Mouse (Mus musculus) layer of hippocampus, adult 9-11 months (tissue): ENCODE results near the gene Prkcg.

Source experiments
- DNase-seq: peaks from one replicate; pipeline ENCODE4 v3.0.0; 2022

The Prkcg gene

DNA sequence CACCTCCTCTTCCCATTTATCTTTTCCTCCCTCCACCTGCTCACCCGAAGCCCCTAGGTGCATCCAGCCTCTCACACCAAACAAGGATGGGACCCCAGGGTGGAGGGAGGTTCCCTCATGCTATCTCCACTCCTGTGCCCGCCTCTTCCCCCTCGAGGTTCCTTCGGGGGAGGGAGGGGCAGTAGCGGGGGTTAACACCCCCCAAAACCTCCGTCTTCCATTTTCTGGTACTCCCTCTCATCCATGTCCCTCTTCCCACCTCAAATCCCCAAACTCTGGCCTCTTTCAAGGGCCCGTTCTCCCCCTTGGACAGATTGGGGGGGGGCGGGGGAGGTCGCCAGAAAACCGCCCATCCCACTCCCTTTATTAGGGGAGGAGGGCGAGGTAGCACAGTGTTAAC lies 78.6 kb downstream of the Prkcg start:
- no peak for DNase-seq

DNA sequence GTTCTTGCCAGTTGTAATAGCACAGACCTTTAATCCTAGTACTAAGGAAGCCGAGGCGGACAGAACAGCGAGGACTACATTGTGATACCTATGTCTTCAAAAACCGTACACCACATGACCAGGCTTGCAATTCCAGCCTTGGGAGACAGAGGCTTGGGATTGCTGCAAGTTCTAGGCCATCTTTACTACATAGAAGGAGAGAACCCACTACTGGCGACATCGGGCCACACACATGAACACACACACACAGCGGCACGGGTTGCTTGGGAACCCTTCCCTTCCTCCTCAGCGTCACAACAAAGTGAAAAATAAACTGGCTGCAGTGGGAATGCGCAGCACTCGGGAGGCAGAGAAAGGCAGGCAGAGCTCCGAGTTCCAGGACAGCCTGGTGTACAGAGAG lies 79.3 kb downstream of the Prkcg start:
- no peak for DNase-seq

DNA sequence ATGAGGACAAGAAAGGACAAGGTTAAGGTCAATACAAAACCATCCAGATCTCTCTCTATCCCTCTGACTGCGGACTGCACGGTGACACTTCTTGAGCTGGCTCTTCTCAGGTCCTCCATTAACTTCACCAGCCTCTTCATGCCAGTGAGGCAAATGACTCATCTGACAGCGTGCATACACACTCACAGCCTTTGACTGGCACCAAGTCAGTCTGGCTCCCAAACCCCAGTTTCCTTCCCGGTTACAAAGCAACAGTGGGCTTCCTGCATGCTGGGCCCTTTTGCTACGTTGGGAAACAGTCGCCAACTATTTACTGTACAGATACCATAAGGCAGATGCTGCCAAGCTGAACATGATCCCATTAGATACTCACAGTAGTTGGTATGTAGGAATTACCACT lies 80.2 kb downstream of the Prkcg start:
- DNase-seq: no peak

DNA sequence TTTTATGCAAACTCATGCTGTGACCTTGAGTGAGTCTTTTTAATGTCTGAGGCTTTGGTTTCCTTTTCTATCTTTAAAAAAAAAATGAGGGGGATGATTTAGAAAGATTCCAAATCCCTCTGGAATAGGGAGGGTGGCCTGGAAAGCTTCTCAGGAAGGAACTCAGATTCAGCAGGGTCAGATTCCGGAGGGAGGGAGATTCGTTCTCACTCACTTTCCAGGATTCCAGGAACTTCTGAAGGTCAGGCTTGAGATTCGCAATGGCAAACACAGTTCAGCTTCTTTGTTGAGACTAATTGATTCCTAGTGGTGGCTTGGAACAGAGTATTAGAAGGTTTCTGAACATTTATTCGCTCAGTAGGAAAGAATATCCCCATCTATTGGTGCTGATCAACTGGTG lies 81.4 kb downstream of the Prkcg start:
- DNase-seq: no peak

DNA sequence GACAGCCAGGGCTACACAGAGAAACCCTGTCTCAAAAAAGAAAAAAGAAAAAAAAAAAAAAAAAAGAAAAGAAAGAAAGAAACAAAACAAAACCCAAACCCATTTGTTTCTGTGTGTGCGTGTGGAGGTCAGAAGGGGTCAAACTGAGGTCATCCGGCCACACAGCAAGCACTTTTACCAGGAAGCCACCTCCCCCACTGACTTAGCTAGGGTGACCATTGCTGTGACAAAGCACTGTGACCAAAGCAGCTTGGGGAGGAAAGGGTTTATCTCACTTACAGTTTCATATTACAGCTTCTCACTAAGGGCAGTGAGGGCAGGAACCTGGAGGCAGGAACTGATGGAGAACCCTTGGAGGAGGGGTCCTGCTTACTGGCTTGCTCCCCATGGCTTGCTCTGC lies 83.4 kb downstream of the Prkcg start:
- DNase-seq: no peak

DNA sequence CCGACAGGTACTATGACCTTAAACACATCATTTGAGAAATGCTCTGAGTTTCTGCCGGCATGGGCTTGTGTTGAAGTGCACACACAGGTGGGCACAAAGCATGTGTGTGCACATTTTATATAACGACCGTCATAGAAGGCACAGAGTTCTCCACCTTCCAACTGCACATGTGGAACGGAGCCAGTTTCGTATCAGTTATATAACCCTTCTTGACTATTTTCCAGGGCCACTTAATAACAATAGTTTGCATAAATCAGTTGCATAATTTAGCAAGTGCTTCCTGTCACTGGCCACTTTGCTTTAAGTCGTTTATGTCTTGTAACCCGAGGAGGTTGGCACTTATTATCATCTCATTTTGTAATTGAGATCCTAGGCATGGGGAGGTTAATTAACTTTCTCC lies 84.8 kb downstream of the Prkcg start:
- DNase-seq: no peak

DNA sequence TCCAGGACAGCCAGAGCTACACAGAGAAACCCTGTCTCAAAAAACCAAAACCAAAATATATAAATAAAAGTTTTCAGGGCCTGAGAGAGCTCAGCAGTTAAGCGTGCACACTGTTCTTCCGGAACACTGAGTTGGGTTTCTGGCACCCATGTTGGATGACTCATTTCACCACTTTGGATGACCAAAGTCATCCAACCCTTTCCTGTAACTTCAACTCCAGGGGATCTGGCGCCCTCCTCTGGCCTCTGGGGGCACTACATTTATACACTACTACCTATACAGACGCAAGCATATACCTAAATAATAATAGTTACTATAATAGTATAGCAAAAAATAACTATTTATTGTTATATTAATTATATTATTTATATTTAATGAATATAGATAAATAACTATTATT lies 87.9 kb downstream of the Prkcg start:
- no peak for DNase-seq
